Mouse (Mus musculus): ENCODE results near the gene Ubr7.
A peak's percentile ranks its signal among the peaks of the same experiment; 100 is the strongest.

Ubr7 gene

DNA sequence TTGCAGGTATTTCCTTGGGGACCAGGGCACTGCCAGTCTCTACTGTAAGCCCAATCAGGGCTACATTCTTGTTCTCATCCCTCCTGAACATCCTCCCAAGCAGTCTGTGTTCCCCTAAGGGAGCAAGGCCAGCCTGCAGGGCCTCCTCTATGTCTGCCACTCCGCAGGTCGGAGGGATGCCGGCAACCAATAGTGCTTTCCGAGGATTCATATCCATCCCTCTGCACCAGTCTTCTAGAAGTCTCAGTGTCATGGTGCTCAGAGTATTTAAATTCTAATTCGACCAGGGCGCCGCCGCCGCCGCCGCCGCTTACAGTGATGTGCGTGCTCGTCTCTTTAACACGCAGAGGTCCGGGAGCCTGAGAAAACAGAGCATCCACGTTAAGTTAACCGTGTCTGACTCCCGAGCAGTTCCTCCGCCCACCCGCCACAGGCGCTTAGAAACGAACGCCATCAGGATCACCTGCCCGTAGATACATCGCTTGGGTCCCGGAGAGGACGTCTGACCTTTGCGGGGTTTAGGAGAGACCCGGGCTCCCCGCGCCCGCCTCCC, 14.7 kb upstream of the Ubr7 start:
- no peak for DNase-seq (ENCODE audit: low read depth, low spot score)

DNA sequence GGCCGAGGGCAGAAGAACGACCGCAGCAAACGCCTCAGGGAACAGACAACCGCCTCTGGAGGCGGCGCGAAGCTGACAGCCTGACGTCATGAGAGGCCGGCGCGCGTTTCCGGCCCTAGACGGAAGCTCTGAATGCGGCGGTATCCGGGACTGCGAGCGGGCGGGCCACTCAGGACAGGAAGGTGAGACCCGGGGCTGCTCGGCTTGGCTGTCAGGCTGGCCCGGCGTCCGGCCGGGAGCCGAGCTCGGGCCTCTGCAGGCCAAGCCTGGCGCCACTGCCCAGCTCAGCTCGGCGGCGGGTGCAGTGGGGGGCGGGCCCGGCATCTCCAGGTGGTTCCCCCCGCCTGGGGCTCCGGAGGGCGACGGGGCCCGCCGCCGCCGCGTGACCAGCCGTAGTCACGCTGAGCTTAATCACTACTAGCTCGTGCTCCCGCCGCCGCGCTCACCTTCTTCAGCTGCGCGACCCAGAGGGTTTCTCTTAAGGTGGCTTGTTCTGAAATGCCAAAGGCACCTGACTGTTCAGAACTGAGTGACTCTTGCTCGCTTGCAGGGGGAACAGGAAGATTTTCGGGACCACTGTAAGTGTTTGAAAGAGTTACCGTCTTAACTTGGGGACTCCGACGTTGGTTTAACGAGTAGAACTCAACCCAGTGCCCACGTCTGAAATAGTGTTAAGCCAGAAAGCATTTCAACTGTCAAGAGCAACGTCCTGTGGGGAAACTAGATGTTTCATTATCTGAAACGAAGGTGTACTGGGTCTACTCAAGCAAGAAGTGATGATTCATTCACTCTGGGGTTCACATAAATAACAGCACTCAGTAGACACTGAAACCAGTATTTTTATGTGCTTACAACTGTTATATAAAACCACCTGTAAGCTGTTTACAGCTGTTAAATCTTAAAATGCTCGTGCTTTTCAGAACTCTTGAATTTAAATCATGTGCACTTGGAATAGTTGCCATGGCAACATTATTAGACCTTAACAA, 13.9 kb upstream of the Ubr7 start, which contains the start of the genes Moap1 and Tmem251:
Gene Moap1 (minus strand): TSS at position 73 of the 986 bp plus-strand sequence.
Gene Tmem251 (plus strand): TSS at position 174 of the 986 bp plus-strand sequence.
- DNase-seq (ENCODE audit: low read depth, low spot score) = peak; percentile 86

DNA sequence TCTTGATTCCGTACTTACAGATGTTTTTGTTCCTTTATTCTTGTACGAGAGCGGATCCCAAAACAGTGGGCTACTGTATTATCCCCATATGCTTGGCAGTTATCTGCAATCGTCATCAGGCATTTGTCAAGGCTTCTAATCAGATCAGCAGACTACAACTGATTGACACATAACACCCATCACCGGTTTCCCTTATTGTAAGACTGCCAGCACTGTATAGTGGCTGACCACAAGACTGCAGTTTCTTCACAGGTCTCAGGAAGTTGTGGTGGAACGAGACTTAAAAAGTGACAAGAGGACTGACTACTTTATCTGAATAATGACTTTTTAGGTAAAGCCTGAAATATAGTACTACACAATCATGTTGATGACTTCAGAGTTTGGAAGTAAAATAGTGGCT, 12.9 kb upstream of the Ubr7 start:
- peak; percentile 62 for DNase-seq (ENCODE audit: low read depth, low spot score)

DNA sequence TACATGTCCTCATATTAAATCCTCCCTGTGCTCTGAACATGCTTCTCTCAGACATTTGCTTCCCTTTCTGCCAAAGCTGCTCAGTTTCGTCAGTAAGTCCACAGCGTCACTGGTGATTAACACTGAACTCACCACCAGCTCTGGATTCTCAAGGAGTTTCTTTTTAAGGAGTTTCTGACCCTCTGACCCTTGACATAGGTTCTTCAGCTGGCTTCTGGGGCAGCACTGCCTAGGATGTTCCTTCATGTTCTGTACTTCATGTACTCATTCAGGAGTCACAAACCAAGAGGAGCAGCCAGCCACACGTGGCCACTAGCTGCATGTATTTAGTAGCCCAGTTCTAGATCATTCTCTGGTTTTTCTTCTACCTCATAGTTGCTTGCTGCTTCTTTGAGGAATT, 9.5 kb upstream of the Ubr7 start:
- DNase-seq (ENCODE audit: low read depth, low spot score) = no peak

DNA sequence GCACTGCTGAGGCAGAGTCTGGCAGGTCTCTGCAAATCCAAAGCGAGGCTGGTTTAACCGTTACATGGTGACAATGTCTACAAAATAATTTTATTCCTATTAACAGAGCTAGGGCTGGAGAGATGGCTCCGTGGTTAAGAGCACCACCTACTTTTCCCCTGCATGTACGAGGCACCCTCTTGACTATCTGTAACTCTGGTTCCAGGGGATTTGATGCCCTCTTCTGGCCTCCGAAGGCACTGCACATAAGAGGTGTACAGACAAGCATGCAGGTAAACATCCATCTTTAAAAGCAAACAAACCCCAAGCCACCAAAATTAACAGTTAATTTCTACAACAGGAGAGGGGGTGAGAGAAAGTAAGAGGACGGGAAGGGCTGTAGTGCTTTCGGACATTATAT, 1.5 kb upstream of the Ubr7 start:
- peak; percentile 61 for DNase-seq (ENCODE audit: low read depth, low spot score)

DNA sequence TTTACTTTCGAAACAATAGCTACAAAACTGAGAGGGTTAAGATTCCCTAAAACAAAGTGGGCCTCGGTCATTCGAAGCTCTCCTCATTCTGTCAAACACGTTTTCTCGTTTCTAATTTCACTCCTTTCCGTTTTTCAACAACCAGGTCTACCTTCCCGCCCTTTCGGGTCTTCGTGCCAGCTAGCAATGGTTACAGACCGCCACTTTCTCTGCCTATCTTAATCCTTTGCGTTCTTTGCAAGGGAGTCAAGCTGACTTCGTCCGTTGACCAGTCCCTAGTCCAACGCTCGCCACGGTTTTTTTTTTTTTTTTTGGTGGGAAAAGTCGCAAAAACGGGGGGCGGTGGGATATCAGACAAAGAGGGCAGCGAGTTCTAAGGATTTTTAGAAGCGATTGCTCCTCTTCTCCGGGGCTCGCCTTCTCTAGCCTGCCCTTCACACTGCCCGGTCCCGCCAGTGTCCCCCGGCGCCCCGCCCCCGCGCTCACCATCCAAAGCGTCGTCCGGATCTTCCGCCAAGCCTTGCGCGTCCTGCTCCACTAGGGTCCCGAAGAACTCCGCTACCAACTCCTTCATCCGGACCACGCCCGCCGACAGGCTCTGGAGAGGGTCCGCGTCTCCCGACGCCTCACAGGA, 595 bp upstream of the Ubr7 start:
- DNase-seq (ENCODE audit: low read depth, low spot score) = peak; percentile 40

DNA sequence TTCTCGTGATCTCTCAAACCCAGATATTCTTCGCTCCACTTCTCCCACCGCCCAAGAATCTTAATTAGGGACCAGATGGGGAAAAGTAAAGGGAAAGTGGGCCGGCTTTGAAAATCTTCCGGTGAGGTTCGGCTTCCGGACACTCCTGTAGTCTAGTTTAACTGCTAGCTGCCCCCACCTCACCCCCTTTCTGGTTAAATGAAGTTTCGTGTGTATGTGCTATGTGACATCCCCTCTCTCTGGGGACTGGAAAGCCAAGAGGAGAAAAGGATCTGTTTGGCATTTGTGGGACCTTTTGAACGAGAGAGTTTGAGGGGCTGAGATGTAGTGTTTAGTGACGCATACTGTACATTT, 613 bp downstream of the Ubr7 start, which contains the start of gene Gm20604:
Gene Gm20604 (minus strand): TSS at position 270 of the 354 bp plus-strand sequence.
- DNase-seq (ENCODE audit: low read depth, low spot score) = peak; percentile 20

DNA sequence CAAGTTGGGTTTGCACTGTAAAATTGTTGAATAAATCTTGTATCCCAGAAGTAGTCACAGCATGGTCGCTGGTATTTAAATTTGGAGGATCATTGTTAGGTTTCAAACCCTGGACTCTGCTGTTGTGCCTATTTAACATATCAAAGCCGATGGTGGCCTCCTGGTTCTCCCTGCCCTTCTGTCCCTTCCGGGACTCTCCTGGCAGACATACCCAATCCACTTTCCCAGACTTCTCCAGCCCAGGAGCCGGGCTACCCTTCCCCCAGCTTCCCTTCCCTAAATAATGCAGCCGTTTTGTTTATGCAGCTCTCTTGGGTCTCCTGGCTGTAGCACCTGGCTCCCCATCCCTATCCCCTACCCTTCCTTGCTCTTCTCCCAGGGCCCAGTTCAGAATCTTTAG, 1.2 kb downstream of the Ubr7 start:
- DNase-seq (ENCODE audit: low read depth, low spot score) = peak; percentile 10

DNA sequence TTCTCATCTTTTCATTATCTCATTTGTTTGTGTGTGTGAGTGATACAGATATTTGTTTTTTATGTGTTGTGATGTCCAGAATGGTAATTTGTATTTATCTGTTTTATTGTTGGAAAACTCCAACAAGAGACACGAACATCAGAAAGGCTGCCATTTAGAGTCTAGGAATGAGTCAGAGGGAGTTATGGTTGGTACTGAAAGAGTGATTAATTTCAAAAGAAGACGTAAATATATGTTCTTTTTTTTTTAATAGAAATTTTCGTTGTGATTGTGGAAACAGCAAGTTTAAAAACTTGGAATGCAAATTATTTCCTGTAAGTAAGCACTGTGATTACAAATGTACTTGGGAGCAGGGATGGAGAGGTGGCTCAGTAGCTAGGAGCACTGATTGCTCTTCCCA, 3.9 kb downstream of the Ubr7 start:
- DNase-seq (ENCODE audit: low read depth, low spot score) = no peak

DNA sequence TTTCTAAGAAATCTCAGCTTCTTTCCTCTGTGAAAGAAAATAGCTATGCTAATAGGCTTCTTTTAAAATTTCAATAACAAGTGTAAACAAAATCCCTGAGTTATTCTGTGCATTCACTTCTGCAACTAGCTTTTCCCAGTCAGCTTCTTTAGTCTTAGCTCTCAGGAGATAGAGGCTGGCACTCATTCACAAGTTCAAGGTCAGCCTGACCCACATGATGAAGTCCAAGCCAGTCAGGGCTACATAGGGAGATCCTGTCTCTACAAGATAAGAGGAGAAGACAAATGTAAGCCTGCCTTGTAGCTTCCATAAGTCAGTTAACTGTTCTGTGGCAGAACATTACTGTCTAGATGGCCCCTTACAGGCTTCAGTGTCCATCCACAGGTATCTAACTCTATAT, 5.9 kb downstream of the Ubr7 start:
- DNase-seq (ENCODE audit: low read depth, low spot score) = no peak

DNA sequence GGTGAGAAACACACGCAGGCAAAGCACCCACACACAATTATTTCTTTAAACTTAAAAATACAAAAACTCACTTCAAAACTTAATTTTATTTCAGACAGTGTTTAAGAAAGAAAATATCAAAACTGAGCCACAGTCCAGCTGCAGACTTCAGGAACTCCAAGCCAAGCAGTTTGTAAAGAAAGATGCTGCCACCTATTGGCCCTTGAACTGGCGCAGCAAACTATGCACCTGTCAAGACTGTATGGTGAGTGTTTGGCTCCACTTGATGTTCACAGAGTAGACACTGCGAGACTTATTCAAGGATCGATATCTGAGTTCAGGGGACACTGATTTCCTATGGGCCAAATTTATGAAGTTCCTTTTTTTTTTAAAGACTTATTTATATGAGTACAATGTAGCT, 11.2 kb downstream of the Ubr7 start:
- DNase-seq (ENCODE audit: low read depth, low spot score) = peak; percentile 9

DNA sequence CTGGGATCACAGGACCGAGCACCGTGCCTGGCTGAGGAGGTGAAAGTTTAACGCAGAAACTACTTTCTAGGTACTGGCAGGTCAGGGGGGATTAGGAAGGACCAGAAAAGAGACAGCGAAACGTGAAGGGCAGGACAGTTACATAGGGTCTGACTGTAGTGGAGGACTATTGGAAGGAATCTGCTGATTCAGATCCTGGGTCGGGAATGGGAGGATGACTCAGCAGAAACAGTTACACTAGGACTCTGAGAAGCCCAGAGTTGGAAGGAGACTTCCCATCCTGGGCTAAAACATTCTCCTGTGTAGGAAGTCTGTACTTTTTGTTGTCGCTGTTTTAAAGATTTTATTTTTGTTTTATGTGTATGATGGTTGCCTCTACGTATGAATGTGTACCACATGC, 13.8 kb downstream of the Ubr7 start:
- peak; percentile 18 for DNase-seq (ENCODE audit: low read depth, low spot score)

DNA sequence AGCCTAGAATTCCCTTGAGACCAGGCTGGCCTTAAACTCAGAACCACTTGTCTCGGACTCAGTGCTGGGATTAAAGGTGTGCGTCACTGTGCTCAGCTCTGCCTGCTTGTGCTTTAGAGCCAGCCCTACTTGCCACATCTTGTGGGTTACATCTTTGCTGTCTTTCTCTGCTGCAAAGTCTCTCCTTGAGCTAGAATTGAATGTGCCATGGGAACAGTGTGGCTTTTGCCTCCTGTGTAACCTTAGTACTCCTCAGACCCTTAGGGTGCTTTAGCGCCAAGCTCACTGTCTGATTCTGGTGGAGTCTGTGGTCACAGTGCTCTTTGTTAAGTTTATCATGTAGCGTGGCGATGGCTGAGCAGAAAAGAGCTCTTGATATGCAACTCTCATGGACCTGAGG, 14.9 kb downstream of the Ubr7 start:
- no peak for DNase-seq (ENCODE audit: low read depth, low spot score)

DNA sequence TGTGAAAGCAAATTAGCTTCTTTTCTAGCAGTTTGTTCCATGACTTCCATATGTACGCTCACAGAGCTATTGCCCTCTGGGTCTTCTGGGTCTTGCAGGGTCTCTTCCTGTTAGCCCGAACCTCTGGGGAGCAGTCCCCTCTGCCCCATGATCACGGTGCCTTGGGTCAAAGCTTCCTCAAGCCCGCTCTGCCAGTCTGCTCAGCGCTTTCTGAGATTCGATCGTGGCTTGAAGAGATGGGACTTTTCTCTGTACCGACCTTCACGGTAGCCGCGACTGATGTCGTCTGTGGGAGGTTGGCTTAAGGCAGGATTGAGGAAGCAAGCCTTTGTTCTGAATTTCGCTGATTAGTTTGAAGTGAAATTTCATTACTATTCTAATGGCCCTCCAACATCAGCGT, 18.3 kb downstream of the Ubr7 start:
- DNase-seq (ENCODE audit: low read depth, low spot score) = no peak

DNA sequence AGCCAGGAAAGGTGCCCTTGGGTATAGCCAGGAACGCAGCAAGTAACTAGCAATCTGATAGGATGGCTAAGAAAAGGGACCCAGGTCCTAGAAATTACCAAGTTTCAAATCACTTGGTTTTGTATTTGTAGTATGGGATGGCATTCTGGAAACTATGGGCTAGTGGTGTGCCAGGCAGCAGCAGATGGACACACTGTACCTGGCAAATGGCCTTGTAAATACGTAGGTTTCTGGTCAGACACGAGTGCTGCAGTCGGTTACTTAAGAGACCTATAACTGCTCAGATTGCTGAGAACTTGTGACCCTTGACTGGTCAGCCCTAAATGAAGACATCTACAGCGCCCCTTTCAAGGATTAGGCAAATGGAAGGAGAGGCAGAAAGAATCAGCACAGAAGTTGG, 20.4 kb downstream of the Ubr7 start:
- no peak for DNase-seq (ENCODE audit: low read depth, low spot score)

DNA sequence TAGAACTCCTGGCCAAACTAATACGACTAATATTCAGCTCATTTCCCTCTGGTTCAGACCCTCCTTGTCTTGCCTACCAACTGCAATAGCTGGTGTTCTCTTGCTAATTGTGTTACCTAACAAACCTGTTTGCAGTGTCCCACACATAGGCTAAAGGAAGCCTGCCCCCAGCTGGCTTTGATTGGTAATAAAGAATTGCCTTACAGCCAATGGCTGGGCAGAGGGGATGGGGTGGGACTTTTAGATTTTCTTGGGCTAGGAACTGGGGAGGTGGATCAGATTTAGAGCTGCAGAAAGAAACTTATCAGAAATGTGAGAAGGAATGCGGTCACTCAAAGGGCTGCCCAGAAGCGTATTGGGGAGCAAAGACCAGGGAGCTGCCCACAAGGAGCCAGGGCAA, 21.7 kb downstream of the Ubr7 start:
- DNase-seq (ENCODE audit: low read depth, low spot score) = peak; percentile 18

DNA sequence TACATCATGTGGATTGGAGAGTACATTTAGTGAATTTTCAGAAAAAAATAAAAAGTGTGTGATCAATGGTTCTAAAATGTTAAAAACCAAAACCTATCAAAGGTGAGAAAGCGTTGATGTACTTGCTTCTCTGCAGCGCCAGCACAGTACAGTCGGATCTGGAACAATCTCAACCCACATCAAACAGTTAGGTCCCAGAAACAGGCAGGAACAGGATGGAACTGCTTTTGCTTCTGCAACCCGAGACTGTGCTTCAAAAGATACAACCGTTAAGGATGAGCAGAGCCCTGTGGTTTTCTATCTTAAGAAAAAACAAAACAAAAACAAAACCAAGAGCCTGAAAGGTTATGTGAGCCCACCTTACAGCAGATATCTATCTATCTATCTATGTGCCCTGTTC, 25.1 kb downstream of the Ubr7 start:
- no peak for DNase-seq (ENCODE audit: low read depth, low spot score)

DNA sequence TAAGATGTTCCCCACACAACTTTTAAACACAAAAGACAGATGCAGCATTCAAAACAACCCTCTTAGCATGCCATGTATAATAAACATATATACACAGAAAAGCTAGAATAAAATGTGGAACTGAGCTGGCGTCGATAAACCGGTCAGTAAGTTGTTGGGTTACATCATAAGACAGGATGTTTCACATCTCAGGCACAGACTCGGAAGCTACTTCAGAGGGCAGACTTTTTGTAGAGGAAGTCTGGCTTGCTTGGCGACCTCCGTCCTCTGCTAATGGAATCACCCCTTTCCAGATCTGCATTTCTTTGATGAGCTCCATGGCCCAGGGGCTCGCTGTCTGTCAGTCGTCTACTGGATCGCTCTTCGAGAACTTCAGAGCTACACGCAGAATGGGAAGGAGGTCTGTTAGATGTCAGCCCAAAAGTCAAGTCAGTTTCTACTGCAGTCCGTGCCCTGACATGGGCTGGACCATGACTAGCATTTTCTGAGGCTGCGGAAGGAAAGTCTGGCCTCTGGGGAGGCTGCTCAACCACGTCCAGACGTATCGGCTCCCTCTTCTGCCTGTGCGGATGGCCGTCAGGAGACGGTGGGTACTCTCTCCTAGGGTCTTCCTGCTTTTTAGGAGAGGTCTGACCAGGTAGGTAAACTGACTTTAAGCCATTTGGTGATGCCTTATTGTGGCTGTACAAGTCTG, 27.3 kb downstream of the Ubr7 start:
- DNase-seq (ENCODE audit: low read depth, low spot score) = no peak

DNA sequence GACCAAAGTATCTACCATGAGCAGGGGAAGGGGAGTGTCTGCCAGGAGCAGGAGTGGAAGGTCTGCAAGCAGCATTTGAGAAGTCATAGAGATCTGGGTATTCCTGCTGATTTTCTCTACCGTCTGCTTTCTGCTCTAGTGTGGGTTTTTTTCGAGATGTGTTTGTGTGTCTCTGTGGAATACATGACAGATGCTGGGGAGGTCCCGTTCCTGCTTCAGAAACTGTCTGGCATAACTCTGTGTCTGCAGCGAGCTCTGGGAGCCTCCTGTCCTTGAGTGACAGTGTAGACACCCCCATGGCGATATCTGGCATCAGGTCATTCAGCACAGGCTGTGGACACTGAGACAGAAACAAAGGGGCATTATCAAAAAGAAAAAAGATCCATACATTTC, 27.8 kb downstream of the Ubr7 start:
- DNase-seq (ENCODE audit: low read depth, low spot score) = no peak

DNA sequence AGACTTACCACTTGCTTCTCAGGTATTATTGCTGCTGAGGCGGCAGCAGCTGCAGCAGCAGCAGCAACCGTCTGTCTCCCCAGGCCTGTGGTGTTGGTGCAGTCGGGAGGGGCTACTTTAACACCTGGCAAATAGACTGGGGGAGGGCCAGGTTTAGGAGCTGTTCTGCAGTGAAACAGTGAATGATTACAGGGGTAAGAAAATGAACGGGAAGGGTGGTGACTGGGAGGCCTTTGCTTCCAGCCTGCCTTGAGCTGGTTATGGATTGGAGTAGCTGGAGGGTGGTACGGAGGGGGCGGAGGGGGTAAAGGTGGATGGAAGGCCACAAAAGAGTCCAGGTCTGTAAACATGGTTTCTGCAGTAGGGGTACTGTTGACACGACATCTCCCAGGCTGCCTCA, 30.2 kb downstream of the Ubr7 start:
- DNase-seq (ENCODE audit: low read depth, low spot score) = no peak

DNA sequence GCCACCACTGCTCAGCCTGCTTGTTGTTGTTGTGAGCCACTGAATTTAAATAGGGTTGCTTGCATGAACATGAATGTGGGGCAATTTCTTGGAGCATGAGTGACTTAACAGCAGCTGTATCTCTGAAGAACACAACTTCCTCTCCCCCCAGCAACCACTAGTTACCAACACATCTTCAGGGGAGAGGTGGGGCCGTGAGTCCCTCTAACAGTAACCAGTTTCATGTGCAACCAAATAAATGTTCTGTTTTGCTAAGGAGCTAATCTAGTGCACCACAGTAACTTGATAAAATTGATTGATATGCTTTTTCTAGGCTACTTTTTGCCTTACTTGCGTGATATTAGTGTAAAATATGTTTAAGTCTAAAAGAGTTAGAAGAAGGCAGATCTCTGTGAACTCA, 41.8 kb downstream of the Ubr7 start:
- no peak for DNase-seq (ENCODE audit: low read depth, low spot score)

DNA sequence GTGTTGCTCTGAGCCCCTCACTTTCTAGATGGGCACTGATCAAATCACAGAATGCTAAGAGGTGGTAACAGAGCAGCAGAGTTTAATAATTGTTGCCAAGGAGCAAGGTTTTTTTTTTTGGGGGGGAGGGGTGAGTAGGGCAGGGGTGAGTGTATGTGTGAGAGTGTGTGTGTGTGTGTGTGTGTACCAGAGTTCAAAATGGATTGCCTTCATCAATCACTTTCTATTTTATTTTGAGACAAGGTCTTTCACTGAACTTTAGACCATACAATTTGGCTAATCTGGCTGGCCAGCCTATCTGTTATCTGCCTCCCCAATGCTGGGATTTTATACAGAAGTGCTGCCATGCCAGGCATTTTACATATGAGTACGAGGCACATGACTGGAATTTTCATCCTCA, 57.1 kb downstream of the Ubr7 start:
- no peak for DNase-seq (ENCODE audit: low read depth, low spot score)

Measured in 3T3-L1 (cell line).